Mouse (Mus musculus) hindbrain, embryonic 13.5 days (tissue): Measurements from ENCODE around the gene Grip1. TPM values are rescaled to one million over a fixed set of nuclear protein-coding genes. Genes with fewer than 3 reads are reported as not detected.
A peak's percentile ranks its signal among the peaks of the same experiment; 100 is the strongest.

Source experiments
- ATAC-seq: fragments of 200-750 bp; cut with Nextera tagmentation; 2 replicates; pipeline ENCODE4 v1.8.0; 2017; ENCODE audit warnings: moderate TSS enrichment; ENCODE audit not compliant: low FRiP score
- H3K27ac ChIP-seq: fragments of 300-500 bp; sonication (generic); 2 replicates; pipeline ENCODE4 v1.5.1; 2015; ENCODE audit warnings: inconsistent platforms, mild to moderate bottlenecking, moderate library complexity
- H3K27me3 ChIP-seq: fragments of 300-500 bp; sonication (generic); 2 replicates; pipeline ENCODE4 v1.6.1; 2015; ENCODE audit warnings: mild to moderate bottlenecking, inconsistent platforms
- H3K36me3 ChIP-seq: fragments of 300-500 bp; sonication (generic); 2 replicates; pipeline ENCODE4 v1.6.1; 2015; ENCODE audit warnings: mild to moderate bottlenecking, inconsistent platforms
- H3K4me1 ChIP-seq: fragments of 300-500 bp; sonication (generic); replicated peaks from 2 replicates; pipeline ENCODE4 v1.6.1; 2015; ENCODE audit warnings: inconsistent platforms
- H3K4me2 ChIP-seq: fragments of 300-500 bp; sonication (generic); 2 replicates; pipeline ENCODE4 v1.6.1; 2015; ENCODE audit warnings: inconsistent platforms, mild to moderate bottlenecking, moderate library complexity
- H3K4me3 ChIP-seq: fragments of 300-500 bp; sonication (generic); 2 replicates; pipeline ENCODE4 v1.5.1; 2015; ENCODE audit warnings: mild to moderate bottlenecking, inconsistent platforms
- H3K9ac ChIP-seq: fragments of 300-500 bp; sonication (generic); 2 replicates; pipeline ENCODE4 v1.6.1; 2015; ENCODE audit warnings: mild to moderate bottlenecking, inconsistent platforms
- H3K9me3 ChIP-seq: fragments of 300-500 bp; sonication (generic); 2 replicates; pipeline ENCODE4 v1.6.1; 2016; ENCODE audit warnings: inconsistent platforms
- WGBS: fragments of 180-500 bp; shearing (Covaris S2); methylation state at CpG from one replicate; pipeline ENCODE4 v1.1.7; 2015; 5-methylcytosine and 5-hydroxymethylcytosine counted together
- polyA plus RNA-seq: library from polyadenylated mRNA; unstranded; fragments of >200 nt; fragmentation: Nextera tagmentation; extraction: Ambion mirVana; gene quantifications from 2 replicates; pipeline ENCODE4 v1.2.1, GENCODE M21; 2015

Grip1 gene
- polyA plus RNA-seq, 1 experiment from 2014 or later, result 17.7 TPM

GRCm38 (mm10) chr10:119467976-119468375 is 14.3 kb downstream of the Grip1 start:
- Histone ChIP-seq H3K27ac (no peak overlapping the region), H3K4me3 (no peak overlapping the region), H3K4me1 (no peaks in the 10 kb centered on the region), H3K36me3 (no peaks in the 10 kb centered on the region), H3K27me3 (no peaks in the 10 kb centered on the region), H3K9me3 (no peaks in the 10 kb centered on the region), H3K4me2 (no peak overlapping the region), H3K9ac (no peak overlapping the region)
- WGBS, result 94% methylated on average over 18 of the region's 18 CpGs
- no peak for ATAC-seq

- ATAC-seq, result no peak
- no peaks in the 10 kb centered on the region for H3K27me3 ChIP-seq
These were observed 16.5 kb downstream of the Grip1 start for GRCm38 (mm10) chr10:119470096-119470495.

GRCm38 (mm10) chr10:119475166-119475565 is 21.5 kb downstream of the Grip1 start:
- WGBS, result 83% methylated on average over 9 of the region's 9 CpGs
- peaks cover 8% of the 10 kb centered on the region; the same call in 1 of the 2 replicates for H3K4me1 ChIP-seq
- no peak for ATAC-seq
- no peak overlapping the region for H3K9ac ChIP-seq
- H3K9me3 ChIP-seq, result no peaks in the 10 kb centered on the region
- H3K4me3 ChIP-seq, result no peak overlapping the region
- H3K27me3 ChIP-seq, result no peaks in the 10 kb centered on the region
- H3K36me3 ChIP-seq, result no peaks in the 10 kb centered on the region
- H3K27ac ChIP-seq, result no peak overlapping the region
- no peak overlapping the region for H3K4me2 ChIP-seq

More at GRCm38 (mm10) chr10:119470096-119470495, 16.5 kb downstream of the Grip1 start:
- Histone ChIP-seq H3K36me3 (no peaks in the 10 kb centered on the region), H3K4me2 (no peak overlapping the region), H3K4me1 (no peaks in the 10 kb centered on the region), H3K4me3 (no peak overlapping the region), H3K27ac (no peak overlapping the region), H3K9me3 (no peaks in the 10 kb centered on the region), H3K9ac (no peak overlapping the region)
- WGBS, result 94% methylated on average over 1 of the region's 1 CpGs

- Histone ChIP-seq H3K36me3 (no peaks in the 10 kb centered on the region), H3K4me1 (peaks cover 10% of the 10 kb centered on the region), H3K9me3 (no peaks in the 10 kb centered on the region), H3K4me2 (no peak overlapping the region), H3K27me3 (no peaks in the 10 kb centered on the region), H3K27ac (no peak overlapping the region), H3K9ac (no peak overlapping the region), H3K4me3 (no peak overlapping the region)
- 0 out of 2 replicates have a peak, but pooled peaks have one; percentile 24 for ATAC-seq
- WGBS, result 73% methylated on average over 8 of the region's 8 CpGs
These were observed 24.0 kb downstream of the Grip1 start for GRCm38 (mm10) chr10:119477661-119478060.

GRCm38 (mm10) chr10:119483068-119483705 is 29.6 kb downstream of the Grip1 start:
- WGBS, result 30% methylated on average over 17 of the region's 17 CpGs
- Histone ChIP-seq H3K27ac (0 out of 2 replicates have a peak overlapping the region, but pooled peaks have one; percentile 20), H3K9ac (no peak overlapping the region), H3K9me3 (no peaks in the 10 kb centered on the region), H3K4me1 (peaks cover 27% of the 10 kb centered on the region), H3K4me2 (peak overlapping the region; percentile 29), H3K36me3 (no peaks in the 10 kb centered on the region), H3K27me3 (no peaks in the 10 kb centered on the region), H3K4me3 (no peak overlapping the region)
- no peak for ATAC-seq

- peaks cover 27% of the 10 kb centered on the region for H3K4me1 ChIP-seq
- no peak overlapping the region; the same call in 1 of the 2 replicates for H3K27ac ChIP-seq
- H3K4me3 ChIP-seq, result no peak overlapping the region
- no peaks in the 10 kb centered on the region for H3K9me3 ChIP-seq
- H3K27me3 ChIP-seq, result no peaks in the 10 kb centered on the region
- no peaks in the 10 kb centered on the region for H3K36me3 ChIP-seq
- WGBS, result 4% methylated on average over 6 of the region's 6 CpGs
- no peak for ATAC-seq
- no peak overlapping the region for H3K9ac ChIP-seq
- peak overlapping the region; percentile 29 for H3K4me2 ChIP-seq
These were observed 30.1 kb downstream of the Grip1 start for GRCm38 (mm10) chr10:119483766-119484165.

GRCm38 (mm10) chr10:119486936-119487335 is 33.3 kb downstream of the Grip1 start:
- WGBS, result 77% methylated on average over 7 of the region's 7 CpGs
- no peaks in the 10 kb centered on the region for H3K36me3 ChIP-seq
- H3K27ac ChIP-seq, result no peak overlapping the region
- H3K4me1 ChIP-seq, result peaks cover 24% of the 10 kb centered on the region
- no peaks in the 10 kb centered on the region for H3K27me3 ChIP-seq
- no peaks in the 10 kb centered on the region for H3K9me3 ChIP-seq
- H3K4me2 ChIP-seq, result no peak overlapping the region
- ATAC-seq, result no peak
- no peak overlapping the region for H3K9ac ChIP-seq
- H3K4me3 ChIP-seq, result no peak overlapping the region

GRCm38 (mm10) chr10:119490831-119491230 is 37.2 kb downstream of the Grip1 start:
- Histone ChIP-seq H3K36me3 (no peaks in the 10 kb centered on the region), H3K9ac (no peak overlapping the region), H3K27ac (no peak overlapping the region), H3K4me2 (no peak overlapping the region), H3K4me3 (no peak overlapping the region), H3K27me3 (no peaks in the 10 kb centered on the region), H3K9me3 (no peaks in the 10 kb centered on the region), H3K4me1 (no peaks in the 10 kb centered on the region)
- 95% methylated on average over 18 of the region's 18 CpGs for WGBS
- no peak for ATAC-seq

- no peak overlapping the region for H3K4me3 ChIP-seq
These were observed 41.7 kb downstream of the Grip1 start for GRCm38 (mm10) chr10:119495317-119495716.

GRCm38 (mm10) chr10:119496221-119496620 is 42.6 kb downstream of the Grip1 start:
- no peak overlapping the region for H3K27ac ChIP-seq
- no peaks in the 10 kb centered on the region for H3K27me3 ChIP-seq
- WGBS, result 47% methylated on average over 5 of the region's 5 CpGs
- H3K4me1 ChIP-seq, result 0 out of 2 replicates have a peak, but pooled peaks cover 6% of the 10 kb centered on the region
- ATAC-seq, result no peak
- no peak overlapping the region for H3K9ac ChIP-seq
- no peak overlapping the region for H3K4me2 ChIP-seq
- H3K4me3 ChIP-seq, result no peak overlapping the region
- no peaks in the 10 kb centered on the region; the same call in 1 of the 2 replicates for H3K9me3 ChIP-seq
- 0 out of 2 replicates have a peak, but pooled peaks cover 7% of the 10 kb centered on the region for H3K36me3 ChIP-seq

More at GRCm38 (mm10) chr10:119495317-119495716, 41.7 kb downstream of the Grip1 start:
- H3K9me3 ChIP-seq, result no peaks in the 10 kb centered on the region; the same call in 1 of the 2 replicates
- no peaks in the 10 kb centered on the region for H3K27me3 ChIP-seq
- no peak overlapping the region for H3K9ac ChIP-seq
- no peak overlapping the region for H3K27ac ChIP-seq
- H3K4me2 ChIP-seq, result no peak overlapping the region
- WGBS, result 93% methylated on average over 8 of the region's 8 CpGs
- H3K4me1 ChIP-seq, result 0 out of 2 replicates have a peak, but pooled peaks cover 6% of the 10 kb centered on the region
- ATAC-seq, result no peak
- H3K36me3 ChIP-seq, result 0 out of 2 replicates have a peak, but pooled peaks cover 7% of the 10 kb centered on the region

GRCm38 (mm10) chr10:119521686-119522085 is 68.1 kb downstream of the Grip1 start:
- peaks cover 12% of the 10 kb centered on the region for H3K9me3 ChIP-seq
- H3K4me3 ChIP-seq, result no peak overlapping the region
- H3K4me2 ChIP-seq, result no peak overlapping the region
- no peaks in the 10 kb centered on the region for H3K36me3 ChIP-seq
- H3K9ac ChIP-seq, result no peak overlapping the region
- no peaks in the 10 kb centered on the region for H3K27me3 ChIP-seq
- H3K4me1 ChIP-seq, result no peaks in the 10 kb centered on the region
- 93% methylated on average over 11 of the region's 11 CpGs for WGBS
- ATAC-seq, result no peak
- no peak overlapping the region for H3K27ac ChIP-seq

GRCm38 (mm10) chr10:119525730-119526129 is 72.1 kb downstream of the Grip1 start:
- Histone ChIP-seq H3K9me3 (no peaks in the 10 kb centered on the region), H3K4me1 (peaks cover 9% of the 10 kb centered on the region), H3K36me3 (no peaks in the 10 kb centered on the region), H3K4me2 (no peak overlapping the region), H3K27me3 (no peaks in the 10 kb centered on the region), H3K27ac (no peak overlapping the region), H3K4me3 (no peak overlapping the region), H3K9ac (no peak overlapping the region)
- ATAC-seq, result no peak
- WGBS, result 50% methylated on average over 3 of the region's 3 CpGs

GRCm38 (mm10) chr10:119534852-119535251 is 81.2 kb downstream of the Grip1 start:
- Histone ChIP-seq H3K9me3 (no peaks in the 10 kb centered on the region), H3K4me2 (no peak overlapping the region), H3K4me3 (no peak overlapping the region), H3K27ac (no peak overlapping the region), H3K27me3 (no peaks in the 10 kb centered on the region), H3K9ac (no peak overlapping the region), H3K36me3 (no peaks in the 10 kb centered on the region), H3K4me1 (0 out of 2 replicates have a peak, but pooled peaks cover 1% of the 10 kb centered on the region)
- WGBS, result 54% methylated on average over 4 of the region's 4 CpGs
- ATAC-seq, result no peak
